Mouse (Mus musculus) cerebellum, adult 11-12 months (tissue): ENCODE results near the gene Ptgds.
A peak's percentile ranks its signal among the peaks of the same experiment; 100 is the strongest.

Experiments used
- DNase-seq: peaks from one replicate; pipeline ENCODE4 v3.0.0; 2022

Ptgds gene

DNA sequence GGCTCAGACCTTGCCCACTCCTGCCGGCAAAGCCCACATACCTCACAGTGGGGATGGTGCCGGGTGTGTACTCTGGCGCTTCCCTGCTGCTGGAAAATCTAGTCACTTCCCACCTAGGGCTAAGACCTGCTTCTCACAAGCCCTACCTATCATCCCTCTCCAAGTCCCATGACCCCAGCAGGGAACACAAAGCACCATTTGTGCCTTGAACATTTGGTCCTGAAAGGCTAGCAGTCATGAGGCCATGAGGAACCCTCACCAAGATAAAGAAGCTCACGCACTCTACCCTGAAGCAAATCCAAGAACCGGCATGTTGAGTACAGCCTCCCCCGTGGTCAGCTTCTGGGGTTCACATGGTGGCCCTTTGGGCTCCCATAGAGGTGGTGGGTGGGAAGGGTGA, at the start of gene Ptgds:
Gene Ptgds (minus strand): TSS at position 78 of the 400 bp plus-strand sequence.
- peak; percentile 53 for DNase-seq

- DNase-seq, result no peak
These were observed 40.1 kb upstream of the Ptgds start for GRCm38 (mm10) chr2:25509912-25510311.

- DNase-seq, result no peak
These were observed 37.1 kb upstream of the Ptgds start for GRCm38 (mm10) chr2:25506964-25507363.

DNA sequence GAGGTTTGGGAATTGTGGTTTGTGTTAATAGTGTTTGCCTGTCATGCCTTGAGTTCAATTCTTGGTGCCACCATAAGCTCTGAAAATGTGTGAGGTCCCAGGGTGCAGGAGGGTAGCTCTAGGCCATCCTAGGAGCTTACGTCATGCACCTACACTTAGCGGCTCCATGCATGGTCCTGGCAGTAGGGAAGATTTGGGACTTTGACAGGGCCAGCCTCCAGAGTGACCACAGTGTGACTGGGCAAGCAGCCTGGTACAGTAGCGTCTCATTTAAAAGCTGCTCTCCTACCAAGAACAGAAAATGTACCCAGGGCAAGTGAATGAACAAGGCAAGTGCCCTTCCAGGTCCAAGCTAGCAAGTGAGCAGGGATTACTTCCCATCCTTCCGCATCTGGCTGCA, 36.0 kb upstream of the Ptgds start:
- DNase-seq, result peak; percentile 44

DNA sequence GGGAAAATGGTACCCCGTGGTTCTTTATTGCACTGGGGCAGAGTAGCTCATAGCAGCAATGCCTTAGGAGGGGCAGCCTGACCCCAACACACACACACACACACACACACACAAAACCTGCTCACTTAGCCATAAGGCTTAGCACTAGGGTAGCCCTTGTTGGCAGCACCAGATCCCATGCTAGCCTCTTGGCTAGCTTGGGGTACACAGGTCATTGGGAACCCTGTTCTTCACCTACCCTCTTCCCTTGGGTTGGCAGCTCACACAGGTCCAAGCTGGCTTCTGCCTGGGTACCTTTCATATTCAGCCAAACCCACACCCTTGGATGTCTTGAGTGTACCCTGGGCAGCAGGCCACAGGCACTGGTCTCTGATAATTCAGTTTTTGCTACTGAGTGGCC, 35.2 kb upstream of the Ptgds start:
- DNase-seq, result peak; percentile 25

DNA sequence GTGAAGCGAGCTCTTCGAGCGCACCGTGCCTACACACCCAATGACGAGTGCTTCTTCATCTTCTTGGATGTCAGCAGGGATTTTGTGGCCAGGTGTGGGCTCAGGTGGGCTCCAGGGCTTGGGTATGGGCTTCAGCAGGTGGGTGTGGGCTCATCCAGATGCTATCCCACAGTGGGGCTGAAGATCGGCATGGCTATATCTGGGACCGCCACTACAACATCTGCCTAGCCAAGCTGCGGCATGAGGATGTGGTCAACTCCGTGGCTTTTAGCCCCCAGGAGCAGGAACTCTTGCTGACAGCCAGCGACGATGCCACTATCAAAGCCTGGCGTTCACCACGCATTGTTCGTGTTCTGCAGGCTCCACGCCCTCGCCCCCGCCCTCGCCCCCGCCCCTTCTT, 34.7 kb upstream of the Ptgds start:
- DNase-seq, result no peak

- DNase-seq, result peak; percentile 20
These were observed 32.9 kb upstream of the Ptgds start for GRCm38 (mm10) chr2:25502726-25503125.

DNA sequence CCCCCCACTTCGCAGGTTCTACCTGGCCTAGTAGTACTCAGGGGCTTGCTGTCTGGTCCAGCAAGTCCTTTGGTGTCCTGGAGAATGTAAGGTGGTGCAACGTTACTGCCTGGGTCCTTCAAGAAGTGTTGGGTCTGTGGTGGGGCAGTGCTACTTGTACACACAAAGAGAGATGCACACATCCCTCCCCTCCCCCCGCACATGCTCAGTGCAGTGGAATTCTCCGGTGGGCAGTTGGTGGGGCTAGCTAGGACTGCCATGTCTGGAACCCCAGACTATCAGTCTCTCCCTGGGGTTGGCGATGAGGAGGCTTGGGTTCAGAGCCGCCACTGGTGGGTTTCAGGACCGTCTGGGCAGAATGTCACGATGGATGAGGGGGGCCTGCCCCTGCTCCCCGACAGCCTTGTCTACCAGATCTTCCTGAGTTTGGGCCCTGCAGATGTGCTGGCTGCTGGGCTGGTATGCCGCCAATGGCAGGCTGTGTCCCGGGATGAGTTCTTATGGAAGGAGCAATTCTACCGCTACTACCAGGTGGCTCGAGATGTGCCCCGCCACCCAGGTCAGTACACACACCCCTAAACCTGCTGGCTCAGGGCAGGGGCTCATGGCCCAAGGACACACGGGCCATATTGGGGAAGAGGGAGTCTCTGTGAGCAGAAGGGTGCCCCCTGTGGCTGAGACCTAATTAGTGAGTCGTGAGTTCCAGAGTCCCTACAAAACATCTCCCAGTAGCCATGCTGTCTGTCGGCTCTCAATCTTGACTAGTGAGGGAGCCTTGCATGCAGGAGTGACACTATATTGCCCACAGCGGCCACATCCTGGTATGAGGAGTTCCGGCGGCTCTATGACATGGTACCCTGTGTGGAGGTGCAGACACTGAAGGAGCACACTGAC, 32.0 kb upstream of the Ptgds start, which contains the start of gene C8g:
Gene C8g (minus strand): TSS at position 127 of the 894 bp plus-strand sequence.
- DNase-seq, result peak; percentile 70

GRCm38 (mm10) chr2:25500576-25501405, 30.9 kb upstream of the Ptgds start, which contains the start of gene Fbxw5:
Gene Fbxw5 (plus strand): TSS chr2:25500750.
- DNase-seq, result peak; percentile 90

DNA sequence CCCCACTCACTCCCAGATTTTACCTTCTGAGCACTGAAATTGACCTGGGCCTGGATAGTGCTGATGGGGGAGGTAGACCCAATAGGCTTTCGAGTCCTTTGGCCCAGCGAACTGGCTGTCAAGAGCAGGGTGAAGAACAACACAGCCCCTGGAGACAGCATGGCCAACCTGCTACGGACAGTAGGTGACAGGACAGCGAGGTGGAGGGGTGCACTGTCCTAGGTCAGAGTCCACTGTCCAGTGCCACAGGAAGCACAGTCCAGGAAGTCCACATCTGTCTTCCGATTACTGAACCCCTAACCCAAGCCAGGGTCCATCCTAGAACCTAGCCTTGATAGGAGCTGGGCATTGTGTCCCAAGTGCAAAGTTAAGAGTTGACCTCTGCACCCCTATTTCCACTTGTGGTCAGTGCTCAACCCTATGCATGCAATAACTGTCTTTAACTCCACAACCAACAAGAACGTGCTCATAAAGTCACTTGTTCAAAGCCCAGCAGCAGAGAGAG, 30.3 kb upstream of the Ptgds start:
- DNase-seq, result peak; percentile 62

GRCm38 (mm10) chr2:25498622-25499478, 29.0 kb upstream of the Ptgds start:
- DNase-seq, result peak; percentile 48

DNA sequence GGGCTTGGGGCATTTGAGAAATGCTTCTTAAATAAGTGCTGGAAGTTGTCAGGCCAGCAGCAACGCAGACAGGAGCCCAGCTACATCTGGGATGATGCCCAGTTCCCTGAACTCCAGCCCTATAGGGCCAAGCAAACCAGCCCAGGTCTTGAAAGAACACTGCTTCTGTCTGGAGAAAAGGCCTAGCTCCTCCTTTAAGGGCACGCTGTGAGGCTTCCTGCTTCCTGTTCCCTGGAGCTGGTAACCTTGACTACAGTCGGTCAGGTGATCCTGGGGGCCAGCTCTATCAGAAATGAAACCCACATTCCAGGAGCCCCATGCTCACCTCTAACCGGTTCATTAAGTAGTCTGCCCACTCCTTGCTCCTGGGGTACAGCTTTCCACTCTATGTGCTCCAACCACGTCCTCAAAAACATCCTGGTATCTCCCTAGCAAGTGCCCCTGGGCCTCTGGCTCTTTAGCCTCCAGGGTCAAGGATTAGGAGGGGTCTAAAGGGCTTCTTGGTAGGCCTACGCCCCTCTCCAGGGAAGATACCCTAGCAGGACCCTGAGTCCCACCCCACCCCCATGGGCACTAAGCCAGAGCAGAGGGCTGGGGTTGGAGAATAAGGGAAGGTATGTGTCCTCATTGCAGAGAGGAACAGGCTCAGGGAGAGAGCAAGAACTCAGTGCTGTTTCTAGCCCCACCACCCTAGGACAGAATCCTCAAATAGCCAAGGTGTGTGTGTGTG, 28.2 kb upstream of the Ptgds start:
- peak; percentile 60 for DNase-seq

GRCm38 (mm10) chr2:25496462-25496861, 26.6 kb upstream of the Ptgds start:
- DNase-seq, result peak; percentile 71

DNA sequence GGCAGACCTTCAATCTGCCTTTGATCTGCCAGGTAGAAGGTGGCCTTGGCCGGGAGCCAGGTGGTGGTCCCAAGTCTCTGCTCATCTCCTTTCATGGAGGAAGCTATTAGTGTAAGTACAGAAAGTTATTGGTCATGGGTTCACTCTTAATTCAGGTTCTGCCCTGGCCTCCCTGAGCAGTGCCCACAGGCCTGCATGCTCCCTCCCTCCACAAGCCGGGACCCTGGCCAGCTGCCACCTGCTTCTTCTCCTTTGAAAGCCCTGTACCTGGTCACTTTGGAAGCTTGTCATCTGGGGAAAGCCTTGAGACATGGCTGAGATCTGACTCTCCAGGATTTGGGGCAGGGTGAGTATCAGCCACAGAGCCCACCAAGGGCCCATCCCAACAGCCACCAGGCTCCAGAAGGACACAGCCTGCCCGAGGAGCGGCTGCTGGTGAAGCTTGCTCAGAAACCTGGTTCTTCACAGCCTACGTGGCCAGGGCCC, 23.7 kb upstream of the Ptgds start, which contains the start of gene Lcn12:
Gene Lcn12 (minus strand): TSS at position 436 of the 486 bp plus-strand sequence.
- DNase-seq, result peak; percentile 83

GRCm38 (mm10) chr2:25492988-25493387, 23.1 kb upstream of the Ptgds start:
- DNase-seq, result no peak

- DNase-seq, result peak; percentile 68
These were observed 18.8 kb upstream of the Ptgds start for GRCm38 (mm10) chr2:25488671-25489068.

DNA sequence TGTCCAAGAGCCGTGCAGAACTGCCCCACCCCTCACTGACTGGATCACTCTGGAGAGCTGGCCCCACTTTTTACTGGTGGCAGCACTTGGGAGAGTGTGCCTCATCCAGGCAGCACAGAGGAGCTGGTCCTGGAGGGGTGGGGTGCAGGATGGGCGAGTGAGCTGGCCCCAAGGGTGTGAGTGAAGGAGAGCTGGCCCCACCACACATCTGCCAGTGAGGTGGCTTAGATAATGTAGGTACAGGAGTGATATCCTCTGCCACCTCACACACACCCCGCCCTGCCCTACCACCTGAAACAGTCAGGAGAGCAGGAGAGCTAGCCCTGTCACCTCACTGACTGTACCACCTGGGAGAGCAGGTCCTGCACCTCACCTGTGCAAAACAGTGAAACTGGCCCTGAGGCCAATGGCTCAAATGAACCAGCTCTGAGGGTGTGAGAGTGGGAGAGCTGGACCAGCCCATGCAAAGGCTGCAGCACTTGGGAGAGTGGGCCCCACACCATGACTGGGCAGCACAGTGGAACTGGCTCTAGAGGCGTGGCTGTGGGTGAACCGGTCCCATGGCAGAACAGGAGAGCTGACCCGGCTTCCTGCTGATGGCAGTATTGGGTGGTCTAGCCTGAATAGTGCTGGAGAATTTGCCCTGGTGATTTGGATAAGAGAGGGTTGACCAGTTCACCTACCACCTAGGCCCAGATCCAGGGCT, 18.3 kb upstream of the Ptgds start:
- DNase-seq, result no peak

- peak; percentile 98 for DNase-seq
These were observed 15.2 kb upstream of the Ptgds start for GRCm38 (mm10) chr2:25484901-25485647.

DNA sequence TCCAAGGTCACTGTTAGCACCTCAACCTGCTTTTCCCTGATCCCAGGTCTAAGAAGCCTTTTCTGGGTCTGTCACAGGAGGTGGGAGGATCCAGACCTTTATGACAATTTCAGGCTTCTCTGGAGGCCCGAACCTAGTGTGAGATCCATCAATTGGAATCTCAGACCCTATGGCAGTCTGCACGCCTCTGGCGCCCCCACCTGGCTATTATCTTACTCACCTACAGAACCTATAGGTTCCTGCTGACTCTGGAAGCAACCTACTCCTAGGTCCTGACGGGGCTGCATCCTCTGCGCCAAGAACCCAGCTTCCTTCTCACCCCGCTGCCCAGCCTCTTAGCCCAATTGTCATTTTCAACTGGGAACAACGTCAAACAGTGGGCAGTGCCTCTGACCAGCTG, 13.1 kb upstream of the Ptgds start:
- DNase-seq, result peak; percentile 74

DNA sequence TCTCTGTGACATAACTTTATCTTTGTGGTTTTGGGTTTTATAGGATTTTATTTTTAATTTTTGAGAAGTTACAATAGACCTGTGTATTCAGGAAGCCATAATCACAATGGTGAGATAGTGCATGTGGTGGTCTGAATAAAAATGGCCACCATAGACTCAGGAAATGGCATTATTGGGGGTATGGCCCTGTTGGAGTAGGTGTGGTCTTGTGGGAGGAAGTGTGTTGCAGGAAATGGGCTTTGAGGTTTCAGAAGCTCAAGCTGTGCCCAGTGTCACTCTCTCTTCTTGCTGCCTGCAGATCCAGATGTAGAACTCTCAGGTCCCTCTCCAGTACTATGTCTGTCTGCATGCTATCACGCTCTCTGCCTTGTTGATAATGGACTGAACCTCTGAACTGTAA, 10.7 kb upstream of the Ptgds start:
- no peak for DNase-seq
